Mouse (Mus musculus) layer of hippocampus, adult 9-11 months (tissue): Measurements from ENCODE around the gene Pax5.

Experiments used
- DNase-seq: peaks from one replicate; pipeline ENCODE4 v3.0.0; 2022

Pax5 gene

DNA sequence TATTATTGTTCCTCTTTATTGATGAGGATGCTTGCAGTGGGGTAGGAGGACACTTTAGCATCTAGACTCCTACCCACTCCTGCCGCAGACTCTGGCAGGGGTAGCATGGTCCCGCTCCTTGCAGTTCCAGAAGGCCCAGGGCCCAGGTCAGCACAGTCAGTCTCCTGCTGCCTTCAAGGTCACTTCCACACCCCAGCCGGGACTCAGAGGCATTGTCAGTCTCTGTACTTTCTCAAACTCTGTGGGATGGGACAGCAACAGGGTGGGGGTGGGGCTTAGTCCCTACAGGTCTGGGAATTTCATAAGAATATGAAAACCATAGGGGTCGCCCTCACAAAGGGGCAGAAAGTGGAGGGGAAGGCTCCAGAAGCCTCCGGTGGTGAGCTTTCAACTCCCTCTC is 177.0 kb downstream of the Pax5 start:
- DNase-seq: no peak

DNA sequence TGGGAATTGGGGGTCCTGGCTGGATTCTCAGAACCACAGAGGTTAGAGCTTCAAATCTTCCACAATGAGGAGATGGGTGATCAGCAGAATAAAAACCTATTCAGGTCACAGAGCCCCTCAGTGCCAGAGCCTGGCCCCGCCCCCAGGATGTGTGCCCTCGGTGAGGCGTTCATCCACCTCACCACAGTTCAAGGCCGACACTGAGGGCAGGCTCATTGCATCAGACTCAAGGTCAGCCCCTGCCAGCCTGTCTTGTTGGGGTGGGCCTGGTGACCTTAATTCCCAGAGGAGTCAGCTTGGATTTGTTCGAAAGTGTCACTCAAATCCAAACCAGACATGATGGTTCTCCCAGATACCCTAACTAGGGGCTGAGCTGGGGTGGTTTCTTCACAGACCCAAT is 177.6 kb downstream of the Pax5 start:
- no peak for DNase-seq

DNA sequence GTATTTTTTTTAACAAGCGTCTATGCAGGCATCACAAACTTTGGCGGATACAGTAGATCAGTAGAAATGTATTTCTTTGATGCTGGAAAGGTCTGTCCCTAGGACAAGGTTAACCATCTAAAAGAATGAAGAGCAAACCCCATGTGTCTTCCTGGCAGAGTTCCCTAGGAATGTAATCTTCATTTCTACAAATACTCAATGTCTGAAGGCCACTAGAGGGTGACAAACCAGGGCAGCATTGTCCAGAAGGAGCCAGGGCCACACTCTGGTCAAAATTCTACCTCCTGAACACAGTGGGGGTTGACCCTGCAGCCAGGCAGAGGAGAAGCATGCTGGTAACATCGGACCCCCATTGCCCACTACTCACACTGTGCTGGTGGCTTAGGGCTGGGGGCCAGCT is 185.0 kb downstream of the Pax5 start:
- DNase-seq: no peak

DNA sequence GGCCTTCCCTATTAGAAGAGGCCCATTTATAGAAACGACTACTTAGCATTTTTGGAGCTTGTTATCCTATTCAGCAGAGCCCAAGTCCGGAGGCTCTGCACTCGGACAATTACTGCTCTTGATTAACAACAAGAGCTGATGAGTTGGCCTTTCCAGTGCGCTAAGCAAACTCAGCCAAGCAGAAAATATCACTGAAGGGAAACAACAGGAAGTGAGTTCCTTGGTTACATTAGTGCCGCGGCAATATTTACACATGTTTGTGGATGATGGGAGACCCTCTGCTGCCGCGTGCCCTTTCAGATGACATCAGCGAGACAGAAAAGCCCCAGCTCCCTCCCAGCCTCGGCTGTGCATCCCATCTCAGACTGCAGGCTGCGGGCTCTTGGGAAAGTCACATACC is 191.4 kb downstream of the Pax5 start:
- peak; percentile 59 for DNase-seq

DNA sequence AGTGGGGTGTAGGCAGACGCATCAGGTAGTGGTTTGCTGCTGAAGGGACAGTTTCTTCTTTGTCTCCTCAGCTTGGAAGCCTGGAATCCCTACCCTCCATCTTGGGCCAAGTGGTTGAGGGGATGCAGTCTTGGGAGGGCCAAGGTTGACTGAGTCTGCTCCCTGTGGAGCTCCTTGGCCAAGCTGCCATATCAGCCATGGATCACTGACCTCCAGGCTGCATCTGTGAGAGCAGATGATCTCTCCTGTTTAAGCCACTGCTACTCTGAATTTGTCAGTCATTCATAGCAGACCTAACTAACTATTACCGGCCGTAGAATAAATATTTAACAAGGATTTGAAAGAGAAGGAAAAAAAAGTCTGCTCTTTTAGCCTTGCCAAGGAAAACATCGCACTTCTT is 196.3 kb downstream of the Pax5 start:
- DNase-seq: no peak

DNA sequence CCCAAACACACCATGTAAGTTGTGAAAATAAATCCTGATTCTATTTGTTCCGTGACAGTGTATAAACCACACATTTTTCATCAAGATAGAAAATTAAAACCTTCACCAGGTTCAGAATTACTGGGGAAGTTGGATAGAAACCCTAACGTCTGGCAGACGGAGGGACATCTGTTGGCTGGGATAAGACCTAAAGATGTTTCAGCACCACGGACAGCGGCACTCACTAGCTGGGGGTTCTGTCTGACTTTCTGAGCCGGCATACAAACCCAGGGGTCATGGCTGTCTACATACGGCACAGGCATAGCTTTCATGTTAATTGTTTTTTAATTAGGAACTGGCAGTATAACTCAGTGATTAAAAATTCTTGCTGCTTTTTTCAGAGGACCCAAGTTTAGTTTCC is 198.6 kb downstream of the Pax5 start:
- no peak for DNase-seq

DNA sequence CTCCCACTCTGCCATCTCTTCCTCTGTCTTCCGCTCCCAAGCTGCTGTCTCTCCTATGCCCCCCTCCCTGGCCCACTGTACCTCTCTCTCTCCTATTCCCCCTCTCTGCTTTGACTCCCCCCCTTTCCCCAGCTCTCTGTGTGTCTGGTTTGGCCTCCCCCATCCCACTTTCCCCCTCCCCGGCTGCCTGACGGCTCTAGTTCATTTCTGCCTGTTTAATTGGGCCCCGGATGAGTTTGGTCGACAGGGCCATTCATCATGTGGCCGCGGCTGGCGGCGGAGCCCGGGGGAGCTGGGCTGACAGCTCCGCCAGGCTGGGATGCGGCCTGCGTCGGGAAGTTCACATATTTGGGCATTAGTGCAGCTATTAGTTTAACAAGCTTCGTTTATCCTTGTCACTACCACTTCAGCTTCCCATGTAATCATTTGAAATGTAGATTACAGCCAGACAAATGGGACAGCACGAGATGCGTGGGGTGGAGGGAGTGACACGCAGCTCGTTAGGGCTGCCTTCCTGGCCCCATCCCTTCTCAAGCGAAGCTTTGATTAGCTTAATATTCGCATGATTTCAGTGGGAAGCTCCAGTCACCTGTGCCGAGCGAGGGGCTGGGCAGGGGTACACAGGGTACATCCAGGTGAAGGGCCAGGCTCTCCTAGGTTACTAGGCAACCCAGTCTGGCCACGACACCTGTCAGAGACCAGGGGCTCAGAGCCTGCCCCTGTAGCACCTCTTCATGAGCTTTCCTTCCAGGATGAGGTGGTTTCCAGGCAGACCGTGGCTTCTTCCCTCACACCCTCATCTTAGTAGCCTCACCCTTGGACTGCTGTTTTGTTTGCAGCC is 201.7 kb downstream of the Pax5 start:
- no peak for DNase-seq

DNA sequence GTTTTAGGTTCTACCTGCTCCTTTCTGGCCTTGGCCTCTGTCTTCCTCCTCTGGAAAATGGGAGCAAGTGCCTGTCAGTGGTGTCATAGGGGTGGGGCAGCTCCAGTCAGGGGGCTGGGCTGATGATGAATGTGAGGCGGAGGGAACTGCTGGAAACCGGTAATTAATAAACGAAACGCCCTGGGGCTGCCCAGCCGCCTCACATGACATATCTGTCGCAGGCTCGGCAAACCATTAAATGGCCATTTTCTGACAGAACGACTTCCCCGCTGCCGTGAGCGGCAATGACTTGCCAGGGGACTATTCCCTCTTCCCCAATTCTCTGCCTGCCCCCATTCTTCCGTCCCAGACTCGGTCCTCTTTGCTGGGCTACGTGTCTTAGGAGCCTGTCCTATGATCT is 202.4 kb downstream of the Pax5 start:
- DNase-seq: no peak

DNA sequence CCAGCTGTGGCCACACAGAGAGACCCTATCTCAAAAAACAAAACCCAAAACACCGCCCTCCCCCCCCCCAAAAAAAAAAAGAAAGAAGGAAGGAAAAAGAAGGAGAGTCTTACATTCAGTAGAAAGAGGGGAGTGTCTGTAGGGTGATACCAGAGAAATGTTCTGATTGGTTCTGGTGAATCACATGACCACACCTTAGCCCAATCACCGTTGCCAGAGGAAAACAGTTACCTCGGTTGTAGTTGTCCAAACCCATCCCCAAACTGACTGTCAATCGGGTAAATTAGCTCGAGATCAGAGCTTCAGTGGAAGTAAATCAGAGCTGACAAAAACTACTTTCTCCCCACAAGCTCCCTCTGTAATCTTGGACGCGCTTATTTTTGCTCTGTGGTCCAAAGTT is 205.3 kb downstream of the Pax5 start:
- DNase-seq: no peak

DNA sequence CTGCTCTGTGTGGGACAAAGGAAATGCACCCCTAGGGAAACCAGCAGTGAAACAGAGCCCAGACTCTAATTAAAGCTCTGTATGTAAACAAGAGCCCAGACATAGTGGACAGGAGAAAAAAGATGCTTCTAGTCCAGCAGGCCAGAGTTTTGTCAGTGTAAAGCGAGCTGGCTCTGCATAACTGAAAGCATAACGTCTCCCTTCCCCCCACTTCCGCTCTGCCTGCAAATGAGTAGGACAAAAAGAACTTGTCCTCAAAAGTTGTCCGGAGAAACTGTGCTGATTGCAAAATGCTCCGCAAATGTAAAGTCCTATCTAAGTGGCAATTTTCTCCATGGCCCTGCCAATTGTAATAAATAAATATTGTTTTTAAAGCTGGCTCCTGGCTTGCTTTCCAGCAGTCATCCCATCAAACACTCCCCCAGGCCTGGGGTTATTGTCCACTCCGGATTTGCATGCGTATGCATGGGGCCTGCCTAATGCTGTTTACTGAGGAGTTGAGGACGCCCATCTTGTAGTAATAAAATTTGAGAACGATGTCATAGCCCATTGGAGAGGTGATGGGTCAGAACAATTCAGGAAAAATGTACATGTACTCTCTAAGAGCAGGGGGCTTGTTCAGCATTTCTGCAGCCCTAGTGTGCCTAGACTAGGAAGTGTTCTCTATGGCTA is 208.0 kb downstream of the Pax5 start:
- DNase-seq: no peak

DNA sequence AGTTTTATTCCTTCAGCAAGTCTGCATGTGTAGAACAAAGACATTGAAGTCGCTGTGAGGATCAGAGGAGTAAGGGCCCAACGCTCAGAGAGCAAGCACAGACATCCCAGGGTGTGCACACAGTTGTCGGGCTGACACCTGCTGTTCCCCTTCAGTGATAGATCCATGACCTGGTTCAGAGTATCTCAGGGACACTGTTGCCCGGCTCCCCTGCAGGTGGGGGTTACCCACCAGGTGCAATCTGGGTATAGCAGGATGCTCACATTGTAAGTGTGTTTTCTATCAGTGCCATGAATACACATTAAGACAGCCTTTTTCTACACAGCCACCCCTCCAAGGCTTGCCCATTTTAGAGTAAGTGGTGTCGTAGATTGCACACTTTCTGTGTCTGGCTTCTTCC is 212.1 kb downstream of the Pax5 start:
- DNase-seq: no peak

DNA sequence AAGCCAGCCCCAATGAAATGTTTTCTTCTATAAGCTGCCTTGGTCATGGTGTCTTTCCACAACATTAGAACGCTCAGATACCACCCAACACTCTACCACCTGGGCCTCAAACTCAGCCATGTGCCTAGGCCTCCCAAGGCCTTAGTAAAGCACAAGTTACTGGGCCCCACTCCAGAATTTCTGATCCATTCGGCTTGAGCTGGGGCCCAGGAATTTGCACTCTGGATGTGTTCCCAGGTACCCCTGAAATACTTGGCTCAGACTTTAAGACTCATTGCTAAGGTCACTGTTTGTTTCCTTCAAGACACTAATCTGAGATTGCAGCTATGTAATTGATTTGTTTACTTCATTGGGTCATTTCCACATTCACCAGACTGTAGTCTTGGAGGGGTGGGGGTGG is 214.5 kb downstream of the Pax5 start:
- DNase-seq: no peak

DNA sequence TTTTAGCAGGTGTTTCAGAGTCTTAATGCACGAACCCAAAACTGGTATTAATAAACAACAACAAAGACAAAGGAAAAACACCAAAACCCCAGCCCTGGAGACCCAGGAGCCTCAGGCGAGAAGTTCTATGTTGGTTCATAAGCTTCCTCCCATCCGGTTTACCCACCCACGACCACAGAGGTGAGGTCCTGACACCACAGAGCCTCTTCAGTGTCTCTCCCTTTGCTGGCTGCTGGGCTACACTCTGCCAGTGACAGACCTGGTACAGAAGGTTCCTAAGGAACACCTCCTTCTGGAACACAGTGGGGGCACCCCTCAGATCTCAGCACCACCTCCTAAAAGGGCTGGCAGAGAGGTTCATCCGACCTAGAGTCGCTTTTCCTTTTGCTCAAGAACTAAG is 216.5 kb downstream of the Pax5 start:
- no peak for DNase-seq

DNA sequence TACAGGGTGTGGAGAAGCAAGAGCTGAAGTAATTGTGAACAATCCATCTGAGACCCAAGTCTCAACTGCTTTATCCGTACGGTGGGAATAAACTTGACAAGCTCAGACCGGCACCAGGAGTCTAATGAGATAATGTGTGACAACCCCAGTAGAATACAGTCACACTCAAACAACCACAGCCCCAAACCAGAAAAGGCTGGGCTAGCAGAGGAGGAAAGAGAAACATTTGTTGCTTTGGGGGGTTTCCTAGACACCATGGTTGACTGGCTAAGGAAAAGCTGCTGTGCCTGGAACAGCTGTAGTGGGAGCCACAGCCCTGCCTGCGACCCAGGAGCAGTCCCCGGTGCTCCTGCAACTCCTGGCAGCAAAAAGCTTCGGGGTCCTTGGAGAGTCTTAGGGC is 219.4 kb downstream of the Pax5 start:
- DNase-seq: no peak

DNA sequence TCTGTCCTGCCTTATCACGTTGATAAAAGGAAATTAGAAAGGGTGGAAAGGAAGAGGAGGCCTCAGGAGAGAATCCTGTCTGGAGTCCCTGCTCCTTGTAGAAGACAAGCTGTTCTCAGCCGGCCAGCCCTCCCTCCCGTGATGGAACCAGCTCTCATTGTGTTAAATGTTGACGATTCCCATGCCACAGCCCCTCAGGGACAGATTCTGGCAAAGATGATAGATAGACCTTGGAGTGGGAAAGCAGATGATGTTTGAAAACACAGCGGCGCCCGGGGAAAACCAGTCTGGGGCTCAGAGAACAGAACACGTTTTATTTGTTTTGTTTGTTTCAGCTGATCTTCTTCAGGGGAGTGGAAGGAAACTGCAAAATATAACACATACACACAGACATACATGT is 221.6 kb downstream of the Pax5 start:
- DNase-seq: no peak

DNA sequence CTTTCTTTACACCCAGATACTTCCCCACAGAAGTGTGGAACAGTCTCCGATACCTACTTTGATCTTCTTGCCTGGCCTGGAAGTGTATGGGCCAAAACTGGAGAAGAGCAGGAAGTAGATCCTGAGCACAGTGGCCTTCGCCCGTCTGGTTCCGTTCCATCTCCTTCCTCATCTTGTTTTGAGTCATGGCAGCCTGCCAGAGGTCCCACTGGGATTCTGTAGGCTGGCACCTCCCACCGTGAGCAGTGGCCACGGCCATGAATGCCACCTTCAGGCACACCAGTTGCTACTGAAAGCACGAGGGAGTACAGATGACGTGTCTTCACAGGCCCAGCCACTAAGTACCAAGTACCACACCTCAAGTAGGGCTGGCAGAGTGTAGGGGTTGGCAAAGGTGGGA is 222.1 kb downstream of the Pax5 start:
- no peak for DNase-seq

DNA sequence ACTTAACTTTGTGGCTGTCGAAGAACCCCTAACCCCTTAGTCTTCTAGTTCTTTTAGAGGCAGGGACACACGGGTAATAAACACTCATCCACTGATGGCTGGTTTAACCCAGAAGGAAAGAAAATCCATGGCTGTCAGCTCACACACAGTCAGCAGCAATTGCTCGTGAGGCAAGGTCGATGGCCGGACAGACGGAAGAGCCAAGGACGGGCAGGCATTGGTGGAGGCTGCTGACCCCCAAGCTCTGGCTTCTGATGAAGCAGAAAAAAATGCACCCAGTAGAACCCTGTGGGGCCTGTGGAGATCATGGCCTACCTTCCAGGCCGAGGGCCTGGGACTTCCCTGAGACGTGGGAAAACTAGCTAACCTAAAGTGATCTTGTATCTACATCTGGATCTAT is 227.4 kb downstream of the Pax5 start:
- no peak for DNase-seq

DNA sequence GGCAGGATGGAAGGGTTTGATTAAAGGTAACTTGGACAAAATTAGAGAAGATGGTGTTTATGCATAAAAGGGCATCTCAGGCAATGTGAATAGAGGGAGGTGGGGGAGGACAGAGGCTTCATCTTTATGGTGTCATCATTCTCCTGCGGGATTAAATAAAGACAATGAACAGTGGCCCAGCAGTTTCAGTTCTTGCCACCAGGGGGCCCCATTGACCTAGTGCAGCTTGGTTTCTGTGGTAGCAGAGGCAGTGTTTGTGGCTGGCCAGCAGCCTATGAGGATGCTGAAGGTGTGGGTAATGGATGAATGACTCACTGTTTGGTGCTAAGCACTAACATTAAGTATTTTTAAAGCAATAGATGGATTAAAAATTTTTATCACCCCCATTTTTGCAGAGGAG is 230.5 kb downstream of the Pax5 start:
- DNase-seq: no peak
